Mouse (Mus musculus) G1E-ER4 (cell line): ENCODE data around the gene Ddx31. TPM values are rescaled to one million over a fixed set of nuclear protein-coding genes. Genes with fewer than 3 reads are reported as not detected.

ENCODE experiments used
- GATA1 ChIP-seq: IDR thresholded peaks from one replicate; pipeline ENCODE4 v1.8.0; 2012; ENCODE audit warnings: low read length, inconsistent platforms
- polyA plus RNA-seq: library from polyadenylated mRNA; stranded (reverse); fragments of >175 nt; gene quantifications from 2 replicates; pipeline ENCODE4 v1.2.3, GENCODE M21; 2012

Gene Ddx31
- polyA plus RNA-seq, 1 experiment = 4.2 TPM

GRCm38 (mm10) chr2:28903871-28904270 is 63.7 kb downstream of the Ddx31 start:
- TF ChIP-seq GATA1 = no peak

GRCm38 (mm10) chr2:28904786-28905185 is 64.6 kb downstream of the Ddx31 start:
- TF ChIP-seq GATA1 = no peak

DNA sequence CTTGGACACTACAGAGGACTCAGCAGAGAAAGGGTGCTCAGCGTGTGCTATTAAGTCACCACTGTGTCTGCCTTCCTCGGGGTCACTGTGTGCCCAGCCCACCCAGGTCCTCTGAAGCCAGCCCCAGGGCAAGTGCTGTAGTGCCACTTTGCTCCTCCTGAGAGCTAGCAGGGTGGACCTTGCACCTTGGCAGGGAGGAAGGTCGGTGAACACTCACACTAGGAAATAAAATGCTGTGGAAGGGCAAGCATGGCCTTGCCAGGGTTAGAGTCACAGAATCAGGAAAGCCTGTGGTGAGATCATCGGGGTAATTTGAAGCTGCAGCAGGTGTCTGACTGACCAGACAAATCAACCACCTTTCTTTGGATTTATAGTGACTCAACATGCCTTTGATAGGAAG is 65.4 kb downstream of the Ddx31 start:
- TF ChIP-seq GATA1 = no peak

DNA sequence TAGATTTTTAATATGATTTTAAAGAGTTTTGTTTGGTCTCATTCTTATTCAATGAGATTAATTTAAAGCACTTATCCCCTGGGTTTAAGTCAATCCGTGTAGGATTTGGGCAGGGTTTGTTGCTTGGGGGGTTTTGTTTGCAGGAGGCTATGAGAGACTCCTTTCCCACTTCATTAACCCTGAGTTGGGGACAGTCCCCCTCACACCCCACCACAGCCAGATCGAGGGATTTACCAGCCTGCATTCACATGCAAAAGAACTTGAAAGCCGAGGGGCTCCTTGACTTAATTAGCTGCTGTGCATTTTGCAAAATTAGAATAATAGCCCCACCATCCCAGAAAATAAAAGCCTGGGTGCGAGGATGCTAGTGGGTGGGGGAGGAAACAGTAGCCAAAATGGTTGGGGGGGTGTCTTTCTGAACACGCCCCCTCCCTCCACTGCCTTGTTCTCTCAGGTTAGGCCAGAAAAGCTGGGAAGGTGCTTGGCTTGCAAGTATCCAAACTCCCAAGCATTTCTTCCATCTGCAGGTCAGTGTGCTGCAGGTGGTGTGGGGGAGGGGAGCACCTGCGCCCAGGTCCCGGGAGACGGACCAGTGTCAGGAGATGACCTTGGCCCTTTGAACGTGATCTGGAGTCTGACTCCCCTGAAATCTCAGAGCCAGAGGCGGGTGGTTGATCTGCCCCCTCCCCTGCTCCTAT is 67.6 kb downstream of the Ddx31 start:
- no peak for TF ChIP-seq GATA1

- TF ChIP-seq GATA1 = no peak
Observed at GRCm38 (mm10) chr2:28908389-28909153, 68.4 kb downstream of the Ddx31 start.

DNA sequence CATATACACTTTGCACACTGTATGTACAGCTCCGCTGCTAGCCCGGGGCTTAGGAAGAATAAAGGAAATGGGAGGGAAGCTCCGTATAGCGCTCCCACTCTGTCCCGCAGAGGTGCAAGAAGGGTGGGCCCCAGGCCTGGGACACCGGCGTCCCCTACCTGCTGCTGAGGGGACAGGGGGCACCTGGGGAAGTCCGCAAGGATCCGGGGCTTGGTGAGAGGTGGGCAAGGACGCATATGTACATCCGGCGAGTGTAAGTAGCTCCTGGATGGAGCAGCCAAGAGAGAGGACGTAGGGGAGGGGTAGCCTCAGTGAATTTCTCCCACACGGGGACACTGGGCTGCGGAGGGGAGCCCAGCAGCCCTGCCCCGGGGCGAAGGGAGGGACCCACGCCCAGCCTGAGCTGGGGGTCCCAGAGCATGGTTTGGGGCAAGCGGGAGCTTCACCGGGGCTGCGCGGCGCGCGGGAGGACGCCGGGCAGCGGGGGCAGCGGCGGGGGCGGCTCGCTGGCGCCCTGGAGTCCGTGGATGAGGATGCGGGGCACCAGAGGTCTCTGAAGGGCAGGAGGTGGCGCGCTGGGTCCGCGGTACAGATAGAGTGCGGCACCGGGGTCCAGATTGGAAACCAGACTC is 69.1 kb downstream of the Ddx31 start:
- no peak for TF ChIP-seq GATA1

DNA sequence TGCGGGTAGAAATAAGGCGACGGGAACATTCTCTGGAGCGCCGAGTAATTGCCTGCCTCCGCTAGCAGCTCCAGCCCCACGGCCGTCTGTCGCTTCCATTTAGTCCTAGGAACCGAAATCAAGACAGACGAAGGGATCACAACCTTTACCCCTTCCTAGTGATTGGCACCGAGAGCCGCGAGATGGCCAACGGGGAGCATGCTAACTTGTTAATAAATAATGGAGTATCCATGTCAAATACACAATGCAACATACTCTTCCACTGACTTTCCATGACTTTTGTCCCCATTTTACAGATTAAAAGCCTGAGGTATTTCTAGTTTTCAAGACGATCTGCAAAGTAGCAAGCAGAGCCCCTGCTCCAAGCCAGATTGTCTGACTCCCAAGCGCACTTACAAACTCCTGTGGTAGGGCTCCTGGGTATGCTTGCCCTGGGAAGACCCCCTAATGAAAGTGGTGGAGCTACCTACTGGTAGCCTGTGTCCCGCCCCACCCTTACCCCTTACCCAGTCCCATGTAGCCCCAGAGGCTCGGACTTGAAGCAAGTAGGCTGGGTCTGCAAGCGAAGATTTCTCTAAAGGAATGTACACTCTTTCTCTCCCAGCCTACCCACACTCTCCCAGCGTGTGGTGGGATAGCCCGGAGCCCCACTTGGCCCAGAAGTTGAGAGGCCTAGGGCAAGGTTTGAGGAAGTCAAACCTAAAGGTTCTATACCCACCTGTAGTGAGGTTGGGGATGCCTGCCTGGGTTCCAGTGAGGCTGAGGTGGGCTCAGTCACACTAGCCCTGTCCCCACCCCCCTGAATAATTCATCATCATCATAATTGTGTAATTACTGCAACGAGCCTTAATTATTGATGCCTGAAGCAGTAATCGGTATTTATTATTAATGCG is 69.9 kb downstream of the Ddx31 start:
- TF ChIP-seq GATA1 = no peak

GRCm38 (mm10) chr2:28910877-28911276 is 70.7 kb downstream of the Ddx31 start:
- TF ChIP-seq GATA1 = no peak

DNA sequence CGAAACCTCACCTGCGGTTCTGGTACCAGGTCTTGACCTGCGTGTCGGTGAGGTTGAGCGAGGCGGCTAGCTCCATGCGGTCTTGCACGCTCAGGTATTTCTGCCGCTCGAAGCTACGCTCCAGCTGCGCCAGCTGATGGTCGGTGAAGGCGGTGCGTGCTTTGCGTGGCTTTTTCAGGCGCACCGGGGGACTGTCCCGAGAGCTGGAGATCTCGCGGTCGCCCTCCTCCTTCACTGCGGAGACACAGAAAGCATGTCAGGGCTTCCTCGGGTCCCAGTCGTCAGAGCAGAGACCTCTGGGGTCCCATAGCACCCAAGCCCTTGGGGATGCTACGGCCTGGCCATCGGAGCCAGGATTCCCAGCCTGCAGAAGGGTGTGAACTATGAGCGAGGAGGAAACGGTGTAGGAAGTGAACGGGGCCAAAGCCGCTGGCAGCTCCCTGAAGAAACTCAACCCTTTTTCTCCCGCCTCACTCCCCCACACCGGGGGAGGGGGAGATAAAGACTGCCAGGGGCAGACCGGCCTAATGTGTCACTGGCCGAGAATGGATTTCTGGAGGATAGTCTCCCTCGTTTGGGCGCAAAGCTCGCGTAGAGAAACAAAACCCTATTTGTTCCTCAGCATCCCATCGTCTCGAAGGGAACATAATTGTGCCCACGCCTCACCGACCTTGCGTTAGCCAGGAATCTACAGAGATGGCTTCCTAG is 71.3 kb downstream of the Ddx31 start:
- no peak for TF ChIP-seq GATA1

GRCm38 (mm10) chr2:28912039-28912700 is 72.0 kb downstream of the Ddx31 start:
- TF ChIP-seq GATA1 = no peak

DNA sequence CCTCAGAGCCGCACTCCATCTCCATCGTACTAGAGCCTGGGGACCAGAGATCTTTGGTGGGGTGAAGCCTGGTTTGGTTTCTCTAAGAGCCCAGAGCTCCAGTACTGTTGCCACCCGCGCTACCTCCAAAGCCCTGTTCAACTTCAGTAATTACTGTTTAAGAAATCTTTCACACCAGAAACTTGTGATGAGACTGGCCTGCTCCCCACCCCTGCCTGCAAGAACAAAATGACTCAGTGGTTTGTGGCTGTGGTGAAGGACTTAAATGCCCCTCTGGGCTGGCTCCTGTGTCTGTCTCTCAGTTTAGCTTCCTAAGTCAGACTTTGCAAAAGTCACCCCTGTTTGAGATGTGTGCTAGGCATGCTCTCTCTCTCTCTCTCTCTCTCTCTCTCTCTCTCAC is 72.8 kb downstream of the Ddx31 start:
- TF ChIP-seq GATA1 = no peak

- no peak for TF ChIP-seq GATA1
Observed at GRCm38 (mm10) chr2:28914121-28914520, 73.9 kb downstream of the Ddx31 start.

DNA sequence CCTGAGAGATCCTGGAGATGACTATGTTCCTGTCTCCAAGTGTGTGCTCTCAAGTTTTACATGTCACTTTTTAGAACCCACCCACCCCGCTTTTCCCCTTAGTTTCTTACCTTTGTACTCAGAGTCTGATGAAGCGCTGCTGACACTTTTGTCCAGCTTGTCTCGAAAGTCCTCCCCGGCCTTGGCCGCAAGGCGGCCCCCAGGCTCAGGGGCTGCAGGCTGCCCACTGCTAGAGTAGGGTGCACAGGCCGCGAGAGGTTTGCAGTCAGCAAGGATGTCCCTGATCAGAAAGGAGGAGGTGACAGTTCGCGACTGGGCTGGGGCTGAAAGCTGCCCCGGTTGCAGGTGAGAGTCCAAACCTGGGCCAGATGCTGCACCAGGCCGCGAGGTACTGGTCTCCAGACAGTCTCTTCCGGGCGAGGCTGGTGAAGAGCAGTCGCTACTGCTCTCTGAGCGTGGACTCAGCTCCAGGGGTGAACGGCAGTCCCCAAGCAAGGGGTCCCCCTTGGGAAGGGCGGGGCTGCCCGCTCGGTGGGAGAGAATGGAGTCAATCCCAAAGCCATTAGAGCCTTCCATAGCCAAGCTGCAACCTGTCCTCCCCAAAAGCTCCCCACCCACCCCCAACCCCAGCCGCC is 75.0 kb downstream of the Ddx31 start:
- TF ChIP-seq GATA1 = no peak
